Mouse (Mus musculus) liver, embryonic 15.5 days (tissue): ENCODE measurements around the gene Zfp106. TPM values are rescaled to one million over a fixed set of nuclear protein-coding genes. Genes with fewer than 3 reads are reported as not detected.
A peak's percentile ranks its signal among the peaks of the same experiment; 100 is the strongest.

Experiments used
- ATAC-seq: fragments of 200-750 bp; cut with Nextera tagmentation; 2 replicates; pipeline ENCODE4 v1.8.0; 2017; ENCODE audit warnings: moderate number of reproducible peaks, mild to moderate bottlenecking, moderate library complexity; ENCODE audit not compliant: insufficient read depth
- H3K27ac ChIP-seq: fragments of 300-500 bp; sonication (generic); replicated peaks from 2 replicates; pipeline ENCODE4 v1.5.1; 2015; ENCODE audit warnings: mild to moderate bottlenecking, inconsistent platforms
- H3K27me3 ChIP-seq: fragments of 300-500 bp; sonication (generic); 2 replicates; pipeline ENCODE4 v1.6.1; 2015; ENCODE audit warnings: mild to moderate bottlenecking, inconsistent platforms
- H3K36me3 ChIP-seq: fragments of 300-500 bp; sonication (generic); replicated peaks from 2 replicates; pipeline ENCODE4 v1.6.1; 2015; ENCODE audit warnings: moderate library complexity, mild to moderate bottlenecking, inconsistent platforms
- H3K4me1 ChIP-seq: fragments of 300-500 bp; sonication (generic); replicated peaks from 2 replicates; pipeline ENCODE4 v1.6.1; 2015; ENCODE audit warnings: inconsistent platforms
- H3K4me2 ChIP-seq: fragments of 300-500 bp; sonication (generic); 2 replicates; pipeline ENCODE4 v1.6.1; 2015; ENCODE audit warnings: moderate library complexity, mild to moderate bottlenecking, inconsistent platforms
- H3K4me3 ChIP-seq: fragments of 300-500 bp; sonication (generic); replicated peaks from 2 replicates; pipeline ENCODE4 v1.5.1; 2015; ENCODE audit warnings: mild to moderate bottlenecking, inconsistent platforms
- H3K9ac ChIP-seq: fragments of 300-500 bp; sonication (generic); 2 replicates; pipeline ENCODE4 v1.6.1; 2015; ENCODE audit warnings: moderate library complexity, mild to moderate bottlenecking, inconsistent platforms
- H3K9me3 ChIP-seq: fragments of 300-500 bp; sonication (generic); replicated peaks from 2 replicates; pipeline ENCODE4 v1.6.1; 2016; ENCODE audit warnings: inconsistent platforms
- WGBS: fragments of 180-500 bp; shearing (Covaris S2); methylation state at CpG from one replicate; pipeline ENCODE4 v1.1.7; 2015; ENCODE audit warnings: mixed read lengths; ENCODE audit not compliant: insufficient replicate concordance; 5-methylcytosine and 5-hydroxymethylcytosine counted together
- polyA plus RNA-seq: library from polyadenylated mRNA; unstranded; fragments of >200 nt; fragmentation: Nextera tagmentation; extraction: Ambion mirVana; gene quantifications from 2 replicates; pipeline ENCODE4 v1.2.1, GENCODE M21; 2015

The Zfp106 gene
- polyA plus RNA-seq, 1 experiment from 2014 or later: 17.4 TPM

- no peaks in the 10 kb centered on the region for H3K36me3 ChIP-seq
- H3K27ac ChIP-seq: no peak overlapping the region
- no peak overlapping the region for H3K4me3 ChIP-seq
- 68% methylated on average over 4 of the region's 4 CpGs for WGBS
- ATAC-seq: no peak
- H3K4me2 ChIP-seq: no peak overlapping the region
- no peaks in the 10 kb centered on the region for H3K4me1 ChIP-seq
- H3K27me3 ChIP-seq: no peaks in the 10 kb centered on the region
- no peak overlapping the region for H3K9ac ChIP-seq
- no peaks in the 10 kb centered on the region for H3K9me3 ChIP-seq
Observed at GRCm38 (mm10) chr2:120470856-120471255, 92.8 kb downstream of the Zfp106 start.

DNA sequence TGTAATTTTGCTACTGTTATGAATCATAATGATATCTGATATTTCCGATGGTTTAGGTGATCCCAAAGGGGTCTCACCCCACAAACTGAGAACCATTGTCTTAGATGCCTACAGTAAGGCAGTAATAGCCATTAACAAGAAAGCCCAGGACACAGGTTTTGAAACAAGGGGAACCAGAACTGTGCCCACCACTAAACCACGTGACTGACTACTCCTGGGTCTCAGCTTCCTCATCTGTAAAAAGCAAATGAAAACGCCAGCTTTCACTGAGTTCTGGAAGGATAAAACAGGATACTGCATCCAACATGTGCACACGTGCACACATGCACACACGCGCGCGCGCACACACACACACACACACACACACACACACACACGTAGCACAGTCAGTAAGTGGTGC lies 93.9 kb downstream of the Zfp106 start:
- WGBS: 63% methylated on average over 10 of the region's 10 CpGs
- Histone ChIP-seq H3K4me3 (no peak overlapping the region), H3K27me3 (no peaks in the 10 kb centered on the region), H3K9ac (no peak overlapping the region), H3K36me3 (no peaks in the 10 kb centered on the region), H3K4me2 (no peak overlapping the region), H3K4me1 (peaks cover 9% of the 10 kb centered on the region), H3K27ac (no peak overlapping the region), H3K9me3 (no peaks in the 10 kb centered on the region)
- no peak for ATAC-seq

DNA sequence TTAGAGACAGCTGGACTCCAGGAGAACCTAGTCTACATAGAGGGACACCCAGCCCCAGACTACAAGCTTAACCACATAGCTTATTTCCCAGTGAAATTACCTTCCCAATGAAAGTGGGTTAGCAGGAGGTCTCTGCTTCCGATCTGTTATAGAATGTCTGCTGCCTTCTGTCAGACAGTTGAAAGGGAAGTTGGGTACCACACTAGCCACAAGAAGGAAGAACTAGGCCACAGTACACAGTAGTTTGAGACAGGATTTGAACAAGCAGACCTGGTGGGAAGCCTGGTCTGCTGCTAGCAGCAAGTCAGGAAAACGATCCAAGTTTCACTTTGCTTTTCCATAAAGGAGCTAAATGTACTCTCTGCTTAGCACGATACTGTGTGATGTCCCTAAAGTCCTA lies 94.4 kb downstream of the Zfp106 start:
- ATAC-seq: no peak
- Histone ChIP-seq H3K27ac (no peak overlapping the region), H3K27me3 (no peaks in the 10 kb centered on the region), H3K9me3 (no peaks in the 10 kb centered on the region), H3K4me3 (no peak overlapping the region), H3K36me3 (no peaks in the 10 kb centered on the region), H3K4me1 (peaks cover 13% of the 10 kb centered on the region), H3K4me2 (no peak overlapping the region), H3K9ac (no peak overlapping the region)
- WGBS: 33% methylated on average over 3 of the region's 3 CpGs

- Histone ChIP-seq H3K4me1 (peaks cover 17% of the 10 kb centered on the region), H3K36me3 (no peaks in the 10 kb centered on the region), H3K27me3 (no peaks in the 10 kb centered on the region), H3K4me3 (no peak overlapping the region), H3K9me3 (no peaks in the 10 kb centered on the region), H3K4me2 (no peak overlapping the region), H3K27ac (no peak overlapping the region), H3K9ac (no peak overlapping the region)
- ATAC-seq: no peak
Observed at GRCm38 (mm10) chr2:120468011-120468410, 95.6 kb downstream of the Zfp106 start.

GRCm38 (mm10) chr2:120465397-120465785 lies 98.3 kb downstream of the Zfp106 start:
- ATAC-seq: no peak

DNA sequence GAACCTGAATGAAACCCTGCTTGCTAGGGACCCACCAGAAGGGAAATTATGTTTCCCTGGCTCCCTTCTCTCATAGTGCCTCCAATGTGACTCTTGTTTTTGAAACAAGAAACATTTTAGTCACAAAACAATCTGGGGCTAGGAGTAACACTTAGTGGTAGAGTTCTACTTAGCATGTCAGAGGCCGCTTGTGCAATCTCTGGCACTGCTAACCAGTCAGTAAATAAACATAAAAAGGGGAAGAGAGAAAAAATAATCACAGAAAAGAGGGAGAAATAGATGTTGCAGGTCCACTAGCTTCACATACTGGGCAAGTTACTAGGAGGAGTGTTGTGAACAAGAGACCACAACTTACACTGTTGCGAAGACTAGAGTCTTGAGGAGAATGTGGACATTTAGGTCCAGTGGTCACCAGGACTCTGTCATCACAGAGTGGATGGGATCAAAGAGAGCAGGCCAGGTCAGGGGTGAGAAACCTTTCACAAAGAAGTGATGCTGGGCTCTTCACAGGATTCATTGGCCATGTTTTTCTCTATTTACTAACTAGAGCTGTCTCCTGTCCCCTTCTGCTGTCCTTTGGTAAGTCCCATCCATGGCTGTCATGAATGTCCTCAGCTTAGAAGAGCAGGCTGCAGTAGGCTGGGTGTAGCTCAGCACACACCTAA lies 98.8 kb downstream of the Zfp106 start:
- H3K9me3 ChIP-seq: no peaks in the 10 kb centered on the region
- no peaks in the 10 kb centered on the region for H3K36me3 ChIP-seq
- H3K4me1 ChIP-seq: peaks cover 17% of the 10 kb centered on the region
- no peak overlapping the region for H3K27ac ChIP-seq
- no peak overlapping the region for H3K4me2 ChIP-seq
- 64% methylated on average over 2 of the region's 2 CpGs for WGBS
- no peak overlapping the region for H3K9ac ChIP-seq
- H3K4me3 ChIP-seq: no peak overlapping the region
- ATAC-seq: 0 out of 2 replicates have a peak, but pooled peaks have one; percentile 34
- H3K27me3 ChIP-seq: no peaks in the 10 kb centered on the region

More at GRCm38 (mm10) chr2:120465397-120465785, 98.3 kb downstream of the Zfp106 start:
- Histone ChIP-seq H3K9ac (no peak overlapping the region), H3K4me2 (no peak overlapping the region), H3K27ac (no peak overlapping the region), H3K36me3 (no peaks in the 10 kb centered on the region), H3K4me1 (peaks cover 17% of the 10 kb centered on the region), H3K9me3 (no peaks in the 10 kb centered on the region), H3K4me3 (no peak overlapping the region), H3K27me3 (no peaks in the 10 kb centered on the region)
- WGBS: 71% methylated on average over 5 of the region's 5 CpGs

GRCm38 (mm10) chr2:120464091-120464490 lies 99.6 kb downstream of the Zfp106 start:
- H3K27ac ChIP-seq: no peak overlapping the region
- H3K9ac ChIP-seq: no peak overlapping the region
- H3K36me3 ChIP-seq: no peaks in the 10 kb centered on the region
- WGBS: 40% methylated on average over 8 of the region's 8 CpGs
- no peaks in the 10 kb centered on the region for H3K27me3 ChIP-seq
- H3K4me3 ChIP-seq: no peak overlapping the region
- ATAC-seq: no peak
- no peak overlapping the region for H3K4me2 ChIP-seq
- peaks cover 17% of the 10 kb centered on the region for H3K4me1 ChIP-seq
- H3K9me3 ChIP-seq: no peaks in the 10 kb centered on the region

GRCm38 (mm10) chr2:120463328-120463727 lies 100.3 kb downstream of the Zfp106 start:
- Histone ChIP-seq H3K9ac (no peak overlapping the region), H3K4me1 (peaks cover 17% of the 10 kb centered on the region), H3K9me3 (no peaks in the 10 kb centered on the region), H3K27me3 (no peaks in the 10 kb centered on the region), H3K4me2 (no peak overlapping the region), H3K36me3 (no peaks in the 10 kb centered on the region), H3K4me3 (no peak overlapping the region), H3K27ac (no peak overlapping the region)
- no peak for ATAC-seq
- WGBS: 47% methylated on average over 7 of the region's 7 CpGs

- Histone ChIP-seq H3K36me3 (no peaks in the 10 kb centered on the region), H3K27me3 (no peaks in the 10 kb centered on the region), H3K9ac (no peak overlapping the region), H3K9me3 (no peaks in the 10 kb centered on the region), H3K4me3 (no peak overlapping the region), H3K4me2 (no peak overlapping the region), H3K27ac (no peak overlapping the region), H3K4me1 (peaks cover 14% of the 10 kb centered on the region)
- 76% methylated on average over 4 of the region's 4 CpGs for WGBS
- no peak for ATAC-seq
Observed at GRCm38 (mm10) chr2:120460216-120460615, 103.4 kb downstream of the Zfp106 start.

Other genes starting within 250 kb of the Zfp106 start
- gene Pla2g4f, start 249.7 kb downstream of the Zfp106 start, polyA plus RNA-seq: 0.05 TPM in 1 of 2 replicates, not detected in the other
- gene Vps39, start 210.7 kb downstream of the Zfp106 start, polyA plus RNA-seq: 6.8 and 7.7 TPM in 2 replicates
- 6.0 and 6.9 TPM in 2 replicates for gene Ganc, start 159.9 kb downstream of the Zfp106 start, polyA plus RNA-seq
- gene Tmem87a, start 159.7 kb downstream of the Zfp106 start, polyA plus RNA-seq: 2.6 and 3.6 TPM in 2 replicates
- 3.5 and 4.9 TPM in 2 replicates for gene Capn3, start 107.8 kb downstream of the Zfp106 start, polyA plus RNA-seq
- gene Snap23, start 3.8 kb upstream of the Zfp106 start, polyA plus RNA-seq: 24.7 and 27.4 TPM in 2 replicates
- gene Haus2, start 45.5 kb upstream of the Zfp106 start, polyA plus RNA-seq: 10.4 and 10.8 TPM in 2 replicates
- 10.9 and 11.8 TPM in 2 replicates for gene Lrrc57, start 45.7 kb upstream of the Zfp106 start, polyA plus RNA-seq
- gene Stard9, start 65.3 kb upstream of the Zfp106 start, polyA plus RNA-seq: 0.99 and 1.0 TPM in 2 replicates